Mouse (Mus musculus) liver, embryonic 11.5 days (tissue): ENCODE results near the gene Tbp. TPM values are rescaled to one million over a fixed set of nuclear protein-coding genes. Genes with fewer than 3 reads are reported as not detected.

Experiments used
- ATAC-seq: fragments of 200-750 bp; cut with Nextera tagmentation; replicated peaks from 2 replicates; pipeline ENCODE4 v1.8.0; 2017; ENCODE audit warnings: moderate number of reproducible peaks, mild to moderate bottlenecking, moderate TSS enrichment, moderate library complexity; ENCODE audit not compliant: low FRiP score
- DNase-seq: peaks from one replicate; pipeline ENCODE4 v3.0.0-alpha.2; 2017; ENCODE audit warnings: low spot score
- H3K27ac ChIP-seq: fragments of 300-500 bp; sonication (generic); 2 replicates; pipeline ENCODE4 v1.5.1; 2014; ENCODE audit warnings: mild to moderate bottlenecking, low read depth, low read length, control low read depth
- H3K27me3 ChIP-seq: fragments of 300-500 bp; sonication (generic); replicated peaks from 2 replicates; pipeline ENCODE4 v1.6.1; 2014; ENCODE audit warnings: low read length, mixed read lengths; ENCODE audit not compliant: control insufficient read depth, insufficient read depth
- H3K36me3 ChIP-seq: fragments of 300-500 bp; sonication (generic); 2 replicates; pipeline ENCODE4 v1.6.1; 2014; ENCODE audit warnings: mild to moderate bottlenecking, low read length, moderate library complexity, mixed read lengths; ENCODE audit not compliant: control insufficient read depth, insufficient read depth
- H3K4me1 ChIP-seq: fragments of 300-500 bp; sonication (generic); replicated peaks from 2 replicates; pipeline ENCODE4 v1.6.1; 2014; ENCODE audit warnings: low read length, mixed read lengths; ENCODE audit not compliant: control insufficient read depth, insufficient read depth
- H3K4me2 ChIP-seq: fragments of 300-500 bp; sonication (generic); 2 replicates; pipeline ENCODE4 v1.6.1; 2014; ENCODE audit warnings: mild to moderate bottlenecking, control low read depth, moderate library complexity
- H3K4me3 ChIP-seq: fragments of 300-500 bp; sonication (generic); 2 replicates; pipeline ENCODE4 v1.5.1; 2014; ENCODE audit warnings: low read depth, low read length, control low read depth
- H3K9ac ChIP-seq: fragments of 300-500 bp; sonication (generic); 2 replicates; pipeline ENCODE4 v1.6.1; 2014; ENCODE audit warnings: low read depth, low read length, control low read depth
- H3K9me3 ChIP-seq: fragments of 300-500 bp; sonication (generic); 2 replicates; pipeline ENCODE4 v1.6.1; 2016; ENCODE audit warnings: low read length, inconsistent platforms, mixed read lengths; ENCODE audit not compliant: control insufficient read depth
- WGBS: fragments of 180-500 bp; shearing (Covaris S2); extraction: QIAGEN DNeasy Blood & Tissue Kit; methylation state at CpG from one replicate; pipeline ENCODE4 v1.1.7; 2014; 5-methylcytosine and 5-hydroxymethylcytosine counted together
- polyA plus RNA-seq: library from polyadenylated mRNA; unstranded; fragments of >200 nt; fragmentation: Nextera tagmentation; extraction: Ambion mirVana; gene quantifications from 2 replicates; pipeline ENCODE4 v1.2.1, GENCODE M21; 2014

The Tbp gene
- 54.3 and 56.3 TPM in 2 replicates for polyA plus RNA-seq

DNA sequence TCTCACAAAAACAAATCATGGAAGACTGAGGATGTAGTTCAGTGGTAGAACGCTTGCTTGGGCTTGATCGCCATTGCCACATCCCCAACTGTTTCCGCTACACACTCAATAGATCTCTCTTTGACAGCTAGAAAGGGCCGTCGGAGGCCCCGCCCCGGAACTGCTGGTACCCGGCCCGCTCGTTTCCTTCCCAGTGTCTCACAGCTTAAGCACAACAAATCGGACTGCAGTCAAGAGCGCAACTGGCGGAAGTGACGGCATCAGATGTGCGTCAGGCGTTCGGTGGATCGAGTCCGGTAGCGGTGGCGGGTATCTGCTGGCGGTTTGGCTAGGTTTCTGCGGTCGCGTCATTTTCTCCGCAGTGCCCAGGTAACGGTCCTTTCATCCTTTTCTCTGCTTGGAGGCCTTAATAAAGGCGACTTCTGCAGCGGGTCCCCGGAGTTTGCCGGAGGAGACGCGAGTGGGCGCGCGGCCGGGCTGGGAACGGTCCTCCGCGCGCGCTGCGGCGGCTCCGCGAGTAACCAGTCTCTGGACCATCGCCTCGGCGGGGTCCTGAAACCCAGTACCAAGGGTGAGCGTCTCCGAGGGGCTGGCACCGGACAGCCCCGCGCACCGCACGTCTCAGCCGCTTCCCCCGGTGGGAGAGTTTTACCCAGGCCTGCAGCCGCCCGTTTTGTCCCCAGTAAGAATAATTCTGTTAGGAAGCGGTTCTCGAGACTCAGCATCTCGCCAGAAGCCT, at the start of gene Tbp, which contains the start of gene Psmb1:
Gene Tbp, plus strand, starts transcription at position 233 of the 739 bp plus-strand sequence.
Gene Psmb1, minus strand, starts transcription at position 96 of the 739 bp plus-strand sequence.
- DNase-seq (peak; percentile 95), ATAC-seq (peak; percentile 90)
- peak within 1 kb of the TSS; percentile 73 for H3K27ac ChIP-seq
- H3K4me2 ChIP-seq, result peak within 1 kb of the TSS; percentile 87
- H3K4me3 ChIP-seq, result peak within 1 kb of the TSS; percentile 89
- peaks cover 25% of the 10 kb centered on the region for H3K4me1 ChIP-seq
- H3K9me3 ChIP-seq, result no peaks in the 10 kb centered on the region
- H3K36me3 ChIP-seq, result peaks cover 14% of the 10 kb centered on the region; the same call in 1 of the 2 replicates
- H3K9ac ChIP-seq, result peak within 1 kb of the TSS; percentile 90
- H3K27me3 ChIP-seq, result no peaks in the 10 kb centered on the region
- under 1% methylated on average over 63 of the region's 63 CpGs for WGBS

DNA sequence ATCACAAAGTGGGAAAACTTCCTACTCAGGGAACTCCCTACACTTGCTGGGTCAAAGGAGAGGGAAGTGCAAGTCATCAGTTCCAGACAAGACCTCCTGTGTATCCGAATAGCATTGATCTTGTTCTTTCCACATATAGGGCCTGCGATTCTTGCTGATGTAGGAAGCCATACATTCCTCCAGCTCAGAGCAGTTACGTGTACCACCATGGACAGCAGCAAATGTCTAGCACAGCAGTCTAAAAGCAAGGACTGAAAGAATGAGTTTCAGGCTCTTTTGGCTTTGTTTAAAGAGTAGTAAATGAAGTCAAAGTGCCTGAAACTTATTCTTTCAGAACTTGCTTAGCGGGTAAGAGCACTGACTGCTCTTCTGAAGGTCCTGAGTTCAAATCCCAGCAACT, 44.5 kb upstream of the Tbp start:
- DNase-seq, result no peak
- H3K9me3 ChIP-seq, result no peaks in the 10 kb centered on the region
- H3K4me1 ChIP-seq, result no peaks in the 10 kb centered on the region
- WGBS, result 76% methylated on average over 4 of the region's 4 CpGs
- H3K27me3 ChIP-seq, result no peaks in the 10 kb centered on the region
- H3K4me2 ChIP-seq, result no peak overlapping the region
- H3K9ac ChIP-seq, result no peak overlapping the region
- H3K27ac ChIP-seq, result no peak overlapping the region
- ATAC-seq, result no peak
- no peaks in the 10 kb centered on the region for H3K36me3 ChIP-seq
- H3K4me3 ChIP-seq, result no peak overlapping the region

DNA sequence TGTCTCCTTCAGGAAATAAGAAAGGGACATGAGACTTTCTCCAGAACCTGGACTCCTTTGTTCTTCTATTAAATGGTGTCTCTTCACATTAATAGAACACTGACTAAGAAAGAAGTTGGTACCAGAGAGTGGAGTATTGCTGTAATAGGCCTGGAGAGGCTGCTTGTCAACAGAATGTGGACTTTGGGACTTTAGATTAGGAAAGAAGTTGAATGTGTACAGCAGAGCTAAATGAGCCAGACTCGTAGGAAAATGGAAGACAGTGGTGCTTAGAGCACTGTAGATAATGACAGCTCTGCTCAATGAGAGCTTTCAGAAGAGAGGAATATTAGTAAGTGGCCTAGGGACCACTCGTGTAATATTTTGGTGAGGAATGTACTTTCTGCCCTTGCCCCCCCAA, 43.1 kb upstream of the Tbp start:
- H3K4me1 ChIP-seq, result no peaks in the 10 kb centered on the region
- 71% methylated on average over 2 of the region's 2 CpGs for WGBS
- H3K9ac ChIP-seq, result no peak overlapping the region
- H3K4me3 ChIP-seq, result no peak overlapping the region
- ATAC-seq (no peak), DNase-seq (no peak)
- H3K36me3 ChIP-seq, result no peaks in the 10 kb centered on the region
- no peak overlapping the region for H3K27ac ChIP-seq
- H3K27me3 ChIP-seq, result no peaks in the 10 kb centered on the region
- no peak overlapping the region for H3K4me2 ChIP-seq
- H3K9me3 ChIP-seq, result no peaks in the 10 kb centered on the region

DNA sequence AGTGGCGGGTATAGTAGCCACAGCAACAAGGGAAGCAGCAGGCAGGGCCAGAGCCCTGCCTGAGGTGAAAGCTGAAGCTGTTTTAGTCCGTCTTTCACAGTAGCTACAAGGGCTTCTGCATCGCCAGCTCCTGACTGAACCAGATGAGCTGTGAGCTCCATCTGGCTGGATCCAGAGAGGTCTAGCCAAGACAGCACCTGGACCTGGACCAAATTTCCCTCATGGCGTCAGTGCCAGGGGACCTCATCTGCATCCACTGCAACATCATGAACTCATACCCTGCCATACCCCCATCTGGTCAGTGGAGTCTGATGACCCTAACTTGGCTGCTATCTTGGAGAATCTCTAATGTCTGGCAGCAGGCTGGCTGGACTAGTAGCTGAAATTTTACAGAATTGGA, 39.9 kb upstream of the Tbp start:
- H3K9me3 ChIP-seq, result no peaks in the 10 kb centered on the region
- H3K4me2 ChIP-seq, result no peak overlapping the region
- H3K36me3 ChIP-seq, result no peaks in the 10 kb centered on the region
- H3K4me1 ChIP-seq, result no peaks in the 10 kb centered on the region; the same call in 1 of the 2 replicates
- H3K27ac ChIP-seq, result no peak overlapping the region
- H3K4me3 ChIP-seq, result no peak overlapping the region
- WGBS, result 74% methylated on average over 4 of the region's 4 CpGs
- ATAC-seq (no peak), DNase-seq (no peak)
- no peaks in the 10 kb centered on the region for H3K27me3 ChIP-seq
- no peak overlapping the region for H3K9ac ChIP-seq

- DNase-seq, result no peak
- no peaks in the 10 kb centered on the region; the same call in 1 of the 2 replicates for H3K4me1 ChIP-seq
- H3K4me3 ChIP-seq, result no peak overlapping the region
- ATAC-seq, result no peak
- H3K9me3 ChIP-seq, result no peaks in the 10 kb centered on the region
- no peak overlapping the region for H3K4me2 ChIP-seq
- H3K36me3 ChIP-seq, result no peaks in the 10 kb centered on the region; the same call in 1 of the 2 replicates
- no peak overlapping the region for H3K9ac ChIP-seq
- no peaks in the 10 kb centered on the region for H3K27me3 ChIP-seq
- 90% methylated on average over 6 of the region's 6 CpGs for WGBS
- no peak overlapping the region for H3K27ac ChIP-seq
Measured at GRCm38 (mm10) chr17:15461921-15462495, 37.7 kb upstream of the Tbp start.

GRCm38 (mm10) chr17:15467669-15468068, 32.0 kb upstream of the Tbp start:
- no peaks in the 10 kb centered on the region; the same call in 1 of the 2 replicates for H3K4me1 ChIP-seq
- no peak overlapping the region for H3K4me2 ChIP-seq
- H3K27ac ChIP-seq, result no peak overlapping the region
- no peak overlapping the region for H3K9ac ChIP-seq
- DNase-seq (peak; percentile 69), ATAC-seq (peak; percentile 71)
- WGBS, result 20% methylated on average over 5 of the region's 5 CpGs
- peaks cover 19% of the 10 kb centered on the region for H3K36me3 ChIP-seq
- no peaks in the 10 kb centered on the region for H3K27me3 ChIP-seq
- no peak overlapping the region for H3K4me3 ChIP-seq
- no peaks in the 10 kb centered on the region for H3K9me3 ChIP-seq

GRCm38 (mm10) chr17:15472671-15473070, 27.0 kb upstream of the Tbp start:
- H3K27me3 ChIP-seq, result no peaks in the 10 kb centered on the region
- DNase-seq (no peak), ATAC-seq (no peak)
- no peak overlapping the region for H3K4me2 ChIP-seq
- WGBS, result 86% methylated on average over 4 of the region's 4 CpGs
- no peak overlapping the region for H3K4me3 ChIP-seq
- no peak overlapping the region for H3K27ac ChIP-seq
- H3K9me3 ChIP-seq, result no peaks in the 10 kb centered on the region
- peaks cover 55% of the 10 kb centered on the region for H3K36me3 ChIP-seq
- no peaks in the 10 kb centered on the region for H3K4me1 ChIP-seq
- H3K9ac ChIP-seq, result no peak overlapping the region

DNA sequence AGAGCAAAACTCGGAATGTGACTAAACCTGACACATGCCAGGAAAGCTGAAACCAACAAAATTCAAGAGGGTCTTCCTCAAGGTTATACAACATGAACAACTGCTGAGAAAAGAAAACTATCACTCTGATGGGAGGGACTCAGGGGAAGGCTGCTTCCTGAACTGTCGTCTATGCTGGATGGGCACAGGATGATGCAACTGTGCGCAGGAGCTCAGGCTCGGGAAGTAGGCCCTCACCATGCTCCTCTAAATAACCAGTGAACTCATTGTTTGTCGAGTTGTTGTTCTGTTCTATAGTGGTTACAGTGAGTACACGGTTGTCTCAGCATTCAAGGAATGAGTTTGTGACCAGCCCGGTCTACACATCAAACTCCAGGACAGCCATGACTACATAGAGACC, 9.1 kb upstream of the Tbp start:
- H3K27me3 ChIP-seq, result no peaks in the 10 kb centered on the region
- ATAC-seq, result no peak
- no peak overlapping the region for H3K4me3 ChIP-seq
- peaks cover 36% of the 10 kb centered on the region for H3K36me3 ChIP-seq
- DNase-seq, result no peak
- no peak overlapping the region for H3K9ac ChIP-seq
- H3K9me3 ChIP-seq, result no peaks in the 10 kb centered on the region
- H3K27ac ChIP-seq, result no peak overlapping the region
- H3K4me2 ChIP-seq, result no peak overlapping the region
- WGBS, result 88% methylated on average over 7 of the region's 7 CpGs
- H3K4me1 ChIP-seq, result no peaks in the 10 kb centered on the region
